Mouse (Mus musculus): ENCODE data around the gene Frmpd1. TPM values are rescaled to one million over a fixed set of nuclear protein-coding genes. Genes with fewer than 3 reads are reported as not detected.

The Frmpd1 gene
- total RNA-seq, 2 experiments from 2014 or later = 9.2 to 11.9 TPM

GRCm38 (mm10) chr4:45311056-45311455 is 126.4 kb downstream of the Frmpd1 start:
- no peak for DNase-seq (ENCODE audit: low spot score in 2 of 2)

- DNase-seq (ENCODE audit: low spot score in 2 of 2) = peak; percentile 82 to 89
Observed at GRCm38 (mm10) chr4:45320159-45320816, 135.6 kb downstream of the Frmpd1 start.

GRCm38 (mm10) chr4:45331139-45331538 is 146.5 kb downstream of the Frmpd1 start:
- DNase-seq (ENCODE audit: low spot score in 2 of 2) = no peak

GRCm38 (mm10) chr4:45332466-45332865 is 147.8 kb downstream of the Frmpd1 start:
- no peak for DNase-seq (ENCODE audit: low spot score in 2 of 2)

Other genes starting within 250 kb of the Frmpd1 start
- gene Grhpr, start 203.5 kb upstream of the Frmpd1 start, total RNA-seq (2021) = 10 to 100 TPM; 31.6 to 32.0 TPM
- 1 to 10 TPM; 8.4 to 8.7 TPM for gene Zbtb5, start 172.5 kb upstream of the Frmpd1 start, total RNA-seq (2021)
- gene Polr1e, start 166.3 kb upstream of the Frmpd1 start, total RNA-seq (2021) = 1 to 10 TPM; 8.8 to 9.3 TPM
- 10 to 100 TPM; 31.4 to 32.4 TPM for gene Fbxo10, start 100.3 kb upstream of the Frmpd1 start, total RNA-seq (2021)
- gene Tomm5, start 76.8 kb upstream of the Frmpd1 start, total RNA-seq (2021) = 10 to 100 TPM; 68.7 to 79.6 TPM
- gene Trmt10b, start 112.3 kb downstream of the Frmpd1 start, total RNA-seq (2021) = 10 to 100 TPM; 11.6 to 16.0 TPM
- gene Dcaf10, start 157.2 kb downstream of the Frmpd1 start, total RNA-seq (2021) = 10 to 100 TPM; 18.0 to 18.8 TPM
- 10 to 100 TPM; 16.2 to 18.2 TPM for gene Exosc3, start 157.9 kb downstream of the Frmpd1 start, total RNA-seq (2021)
- gene Slc25a51, start 223.9 kb downstream of the Frmpd1 start, total RNA-seq (2021) = 100 to 1,000 TPM; 108 to 115 TPM

Measured in left cerebral cortex, adult 18-20 months (tissue).